Mouse (Mus musculus) liver, embryonic 11.5 days (tissue): Measurements from ENCODE around the gene Sgsh. TPM values are rescaled to one million over a fixed set of nuclear protein-coding genes. Genes with fewer than 3 reads are reported as not detected.

Experiments used
- ATAC-seq: fragments of 200-750 bp; cut with Nextera tagmentation; replicated peaks from 2 replicates; pipeline ENCODE4 v1.8.0; 2017; ENCODE audit warnings: moderate number of reproducible peaks, mild to moderate bottlenecking, moderate TSS enrichment, moderate library complexity; ENCODE audit not compliant: low FRiP score
- DNase-seq: peaks from one replicate; pipeline ENCODE4 v3.0.0-alpha.2; 2017; ENCODE audit warnings: low spot score
- H3K27ac ChIP-seq: fragments of 300-500 bp; sonication (generic); 2 replicates; pipeline ENCODE4 v1.5.1; 2014; ENCODE audit warnings: mild to moderate bottlenecking, low read depth, low read length, control low read depth
- H3K27me3 ChIP-seq: fragments of 300-500 bp; sonication (generic); replicated peaks from 2 replicates; pipeline ENCODE4 v1.6.1; 2014; ENCODE audit warnings: low read length, mixed read lengths; ENCODE audit not compliant: control insufficient read depth, insufficient read depth
- H3K36me3 ChIP-seq: fragments of 300-500 bp; sonication (generic); 2 replicates; pipeline ENCODE4 v1.6.1; 2014; ENCODE audit warnings: mild to moderate bottlenecking, low read length, moderate library complexity, mixed read lengths; ENCODE audit not compliant: control insufficient read depth, insufficient read depth
- H3K4me1 ChIP-seq: fragments of 300-500 bp; sonication (generic); replicated peaks from 2 replicates; pipeline ENCODE4 v1.6.1; 2014; ENCODE audit warnings: low read length, mixed read lengths; ENCODE audit not compliant: control insufficient read depth, insufficient read depth
- H3K4me2 ChIP-seq: fragments of 300-500 bp; sonication (generic); 2 replicates; pipeline ENCODE4 v1.6.1; 2014; ENCODE audit warnings: mild to moderate bottlenecking, control low read depth, moderate library complexity
- H3K4me3 ChIP-seq: fragments of 300-500 bp; sonication (generic); 2 replicates; pipeline ENCODE4 v1.5.1; 2014; ENCODE audit warnings: low read depth, low read length, control low read depth
- H3K9ac ChIP-seq: fragments of 300-500 bp; sonication (generic); 2 replicates; pipeline ENCODE4 v1.6.1; 2014; ENCODE audit warnings: low read depth, low read length, control low read depth
- H3K9me3 ChIP-seq: fragments of 300-500 bp; sonication (generic); 2 replicates; pipeline ENCODE4 v1.6.1; 2016; ENCODE audit warnings: low read length, inconsistent platforms, mixed read lengths; ENCODE audit not compliant: control insufficient read depth
- WGBS: fragments of 180-500 bp; shearing (Covaris S2); extraction: QIAGEN DNeasy Blood & Tissue Kit; methylation state at CpG from one replicate; pipeline ENCODE4 v1.1.7; 2014; 5-methylcytosine and 5-hydroxymethylcytosine counted together
- polyA plus RNA-seq: library from polyadenylated mRNA; unstranded; fragments of >200 nt; fragmentation: Nextera tagmentation; extraction: Ambion mirVana; gene quantifications from 2 replicates; pipeline ENCODE4 v1.2.1, GENCODE M21; 2014

Gene Sgsh
- polyA plus RNA-seq, 1 experiment from 2014 or later = 4.4 TPM

DNA sequence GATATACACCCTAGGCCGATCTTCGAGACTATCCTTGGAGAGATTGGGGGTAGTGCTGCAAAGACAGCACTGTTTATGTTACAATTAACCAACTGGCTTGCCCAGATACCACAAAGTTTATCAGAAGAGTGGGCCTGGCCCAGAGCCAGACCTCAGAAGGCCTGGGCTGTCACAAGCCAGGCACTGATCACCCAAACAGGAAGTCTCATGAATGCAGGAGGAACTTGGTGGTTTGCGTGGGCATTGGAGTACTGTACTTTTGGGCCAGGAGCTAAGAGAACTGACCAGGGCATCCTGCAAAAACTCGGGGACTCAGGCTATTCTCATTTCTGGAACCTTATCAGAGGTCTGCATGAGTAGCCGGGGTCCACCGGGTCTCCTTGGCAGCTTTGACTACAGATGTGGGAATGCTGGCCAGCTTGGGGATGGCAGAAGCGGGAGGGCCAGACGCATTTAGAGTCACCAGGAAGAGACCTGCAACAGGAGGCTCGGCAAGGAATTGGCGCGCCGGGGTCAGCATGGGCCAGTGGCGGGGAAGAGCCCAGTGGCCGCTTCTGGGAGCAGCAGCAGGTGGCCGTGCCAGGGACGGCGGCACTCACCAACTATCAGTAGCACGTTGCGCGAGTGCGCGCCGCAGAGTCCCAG is 416 bp downstream of the Sgsh start:
- Histone ChIP-seq H3K27ac (peak overlapping the region; percentile 83), H3K4me2 (peak overlapping the region; percentile 98), H3K9me3 (no peaks in the 10 kb centered on the region), H3K4me3 (peak overlapping the region; percentile 82), H3K27me3 (0 out of 2 replicates have a peak, but pooled peaks cover 3% of the 10 kb centered on the region), H3K9ac (peak overlapping the region; percentile 84), H3K4me1 (peaks cover 17% of the 10 kb centered on the region), H3K36me3 (no peaks in the 10 kb centered on the region)
- ATAC-seq (peak; percentile 79), DNase-seq (peak; percentile 69)
- WGBS = 2% methylated on average over 23 of the region's 23 CpGs

DNA sequence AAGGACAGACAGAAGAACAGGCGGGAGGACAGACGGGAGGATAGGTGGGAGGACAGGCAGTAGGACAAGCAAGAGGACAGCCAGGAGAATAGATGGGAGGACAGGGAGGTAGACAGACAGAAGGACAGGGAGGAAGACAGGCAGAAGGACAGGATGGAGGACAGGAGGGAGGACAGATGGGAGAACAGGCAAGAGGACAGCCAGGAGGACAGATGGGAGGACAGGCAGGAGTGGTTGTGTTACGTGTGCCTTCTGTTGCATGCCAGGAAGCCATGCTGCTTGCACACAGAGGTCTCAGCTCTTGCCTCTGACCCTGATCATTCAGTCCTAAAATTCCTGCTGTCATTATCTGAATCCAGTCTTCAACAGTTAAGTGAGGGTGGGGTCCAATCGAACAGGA is 1.4 kb downstream of the Sgsh start:
- no peaks in the 10 kb centered on the region for H3K9me3 ChIP-seq
- DNase-seq (no peak), ATAC-seq (no peak)
- H3K4me2 ChIP-seq = peak overlapping the region; percentile 98
- 0 out of 2 replicates have a peak, but pooled peaks cover 3% of the 10 kb centered on the region for H3K27me3 ChIP-seq
- no peak overlapping the region for H3K4me3 ChIP-seq
- H3K36me3 ChIP-seq = no peaks in the 10 kb centered on the region
- H3K9ac ChIP-seq = no peak overlapping the region
- 74% methylated on average over 4 of the region's 4 CpGs for WGBS
- H3K27ac ChIP-seq = no peak overlapping the region
- H3K4me1 ChIP-seq = peaks cover 17% of the 10 kb centered on the region

DNA sequence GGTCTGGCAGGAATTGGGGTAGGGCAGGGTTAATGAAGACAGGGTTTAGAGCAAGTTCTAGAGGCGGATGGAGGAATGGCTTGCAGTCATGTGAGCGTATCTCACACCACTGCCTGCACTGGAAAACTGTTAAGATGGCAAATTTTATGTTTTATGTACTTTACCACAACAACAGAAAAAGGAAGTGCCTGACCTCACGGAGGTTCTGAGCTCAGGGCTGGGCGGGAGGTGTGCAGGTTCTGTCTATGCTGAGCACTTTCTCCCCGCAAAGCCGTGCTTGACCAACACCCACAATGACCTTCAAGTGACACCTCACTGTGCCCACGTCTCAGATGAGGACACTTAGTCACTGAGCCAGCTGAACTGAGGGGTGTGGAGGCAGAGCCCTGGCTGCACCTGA is 3.2 kb downstream of the Sgsh start:
- Histone ChIP-seq H3K27me3 (0 out of 2 replicates have a peak, but pooled peaks cover 3% of the 10 kb centered on the region), H3K9ac (no peak overlapping the region), H3K36me3 (no peaks in the 10 kb centered on the region), H3K9me3 (no peaks in the 10 kb centered on the region), H3K27ac (no peak overlapping the region), H3K4me1 (peaks cover 17% of the 10 kb centered on the region), H3K4me3 (no peak overlapping the region), H3K4me2 (no peak overlapping the region)
- WGBS = 60% methylated on average over 7 of the region's 7 CpGs
- DNase-seq (no peak), ATAC-seq (no peak)

DNA sequence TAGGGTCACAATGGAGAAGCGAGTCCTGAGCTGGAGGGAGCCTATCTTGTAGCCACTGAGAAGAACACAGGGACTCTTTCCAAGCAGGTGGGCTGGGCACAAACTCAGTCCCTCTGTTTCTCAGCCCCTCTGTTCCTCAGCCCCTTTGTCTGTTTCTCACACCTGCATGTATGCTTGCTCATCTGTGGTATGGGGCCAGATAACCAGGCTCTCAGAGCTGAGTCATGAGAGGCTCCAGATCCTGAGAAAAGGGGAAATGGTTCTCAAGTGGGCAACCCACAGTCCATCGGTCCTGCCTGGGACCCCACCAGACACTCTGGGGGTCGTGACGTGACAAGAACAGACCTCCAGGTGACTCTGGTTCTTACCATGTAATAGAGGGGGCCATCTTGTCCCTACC is 8.2 kb downstream of the Sgsh start:
- Histone ChIP-seq H3K4me3 (no peak overlapping the region), H3K4me1 (peaks cover 4% of the 10 kb centered on the region; the same call in 1 of the 2 replicates), H3K4me2 (no peak overlapping the region), H3K27me3 (no peaks in the 10 kb centered on the region), H3K9ac (no peak overlapping the region), H3K36me3 (0 out of 2 replicates have a peak, but pooled peaks cover 3% of the 10 kb centered on the region), H3K27ac (no peak overlapping the region), H3K9me3 (no peaks in the 10 kb centered on the region)
- ATAC-seq (no peak), DNase-seq (no peak)
- 58% methylated on average over 4 of the region's 4 CpGs for WGBS

DNA sequence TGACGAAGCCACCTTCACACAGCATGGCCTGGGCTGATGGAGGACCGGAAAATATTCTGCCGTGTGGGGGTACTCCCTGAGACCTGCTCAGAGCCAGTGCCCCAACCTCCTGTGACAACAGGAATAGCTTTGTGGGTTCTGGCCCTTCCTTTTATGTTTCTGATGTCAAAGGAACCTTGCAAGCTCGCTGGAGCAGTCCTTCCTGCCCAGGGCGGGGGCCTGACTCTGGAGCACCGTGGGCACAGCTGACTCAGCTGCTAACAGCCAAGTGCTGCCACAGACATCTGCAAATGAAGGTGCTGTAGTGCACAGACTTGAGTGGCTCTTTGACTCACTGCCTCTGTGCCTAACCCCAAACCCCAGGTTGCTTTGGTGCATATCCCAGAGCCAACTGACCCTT is 10.5 kb downstream of the Sgsh start:
- Histone ChIP-seq H3K4me2 (no peak overlapping the region), H3K9ac (no peak overlapping the region), H3K9me3 (no peaks in the 10 kb centered on the region), H3K4me3 (no peak overlapping the region), H3K27ac (no peak overlapping the region), H3K36me3 (0 out of 2 replicates have a peak, but pooled peaks cover 3% of the 10 kb centered on the region), H3K27me3 (no peaks in the 10 kb centered on the region), H3K4me1 (peaks cover 4% of the 10 kb centered on the region; the same call in 1 of the 2 replicates)
- no peak for DNase-seq
- 59% methylated on average over 6 of the region's 6 CpGs for WGBS
- no peak for ATAC-seq

DNA sequence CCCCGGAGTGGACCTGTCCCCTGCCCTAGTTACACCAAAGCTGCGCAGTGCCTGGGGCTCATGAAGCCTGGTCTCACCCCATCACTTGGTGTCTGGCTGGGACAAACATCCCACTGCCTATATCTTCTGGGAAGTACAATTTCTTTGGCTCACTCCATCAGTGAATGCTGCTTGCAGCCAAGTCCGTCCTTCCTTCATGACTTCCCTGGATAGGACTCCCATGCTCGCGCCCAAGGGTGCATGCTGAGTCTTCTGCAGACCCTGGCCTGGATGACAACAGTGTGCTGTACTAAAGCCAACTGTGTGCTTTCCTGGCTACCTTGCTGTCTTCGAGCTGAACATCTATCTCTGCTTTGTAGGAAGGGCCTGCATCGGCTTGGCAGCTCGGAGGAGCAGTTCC is 11.2 kb downstream of the Sgsh start:
- peaks cover 4% of the 10 kb centered on the region; the same call in 1 of the 2 replicates for H3K4me1 ChIP-seq
- H3K4me2 ChIP-seq = no peak overlapping the region
- H3K4me3 ChIP-seq = no peak overlapping the region
- H3K27ac ChIP-seq = no peak overlapping the region
- H3K36me3 ChIP-seq = 0 out of 2 replicates have a peak, but pooled peaks cover 3% of the 10 kb centered on the region
- H3K9ac ChIP-seq = no peak overlapping the region
- DNase-seq = no peak
- no peaks in the 10 kb centered on the region for H3K27me3 ChIP-seq
- ATAC-seq = no peak
- 84% methylated on average over 8 of the region's 8 CpGs for WGBS
- no peaks in the 10 kb centered on the region for H3K9me3 ChIP-seq

DNA sequence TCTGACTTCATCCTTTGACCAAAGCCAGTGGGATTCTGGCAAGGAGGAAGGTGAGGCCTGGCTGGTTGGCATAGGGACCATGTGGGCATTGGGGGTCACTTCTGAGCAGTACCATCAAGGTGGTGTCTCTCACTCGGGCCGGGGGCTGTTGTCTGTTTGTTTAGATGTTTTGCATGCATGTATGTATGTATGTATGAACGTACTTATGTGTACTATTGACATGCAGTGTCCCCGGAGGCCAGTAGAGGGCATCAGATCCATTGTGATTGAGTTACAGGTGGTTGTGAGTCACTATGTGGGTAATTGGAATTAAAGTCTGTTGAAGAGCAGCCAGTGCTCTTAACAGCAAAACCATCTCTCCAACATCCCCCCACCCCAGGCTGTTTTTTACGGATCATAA is 15.7 kb downstream of the Sgsh start:
- Histone ChIP-seq H3K9ac (no peak overlapping the region), H3K36me3 (no peaks in the 10 kb centered on the region)
- ATAC-seq = no peak

DNA sequence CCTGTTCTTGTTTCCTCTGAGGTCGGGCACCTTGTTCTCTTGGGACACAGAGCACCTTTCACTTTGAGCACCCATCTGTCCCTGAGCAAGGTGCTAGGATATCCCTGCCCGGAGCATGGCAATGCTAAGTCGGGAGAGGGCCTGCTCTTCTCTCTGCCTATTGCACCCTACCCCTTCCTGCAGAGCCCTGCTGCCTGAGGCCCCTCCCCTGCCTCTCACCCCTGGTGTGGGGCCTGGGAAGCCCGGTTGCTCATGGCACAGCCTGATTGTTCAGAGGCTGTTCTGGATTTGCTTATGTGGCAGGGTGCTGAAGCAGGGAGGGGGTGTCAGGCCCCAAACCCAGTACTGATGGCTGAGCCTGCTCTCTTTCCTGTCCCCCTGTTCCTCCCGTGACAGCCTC is 16.2 kb downstream of the Sgsh start:
- ATAC-seq = no peak
- WGBS = 40% methylated on average over 5 of the region's 5 CpGs
- H3K27ac ChIP-seq = no peak overlapping the region

More for the DNA sequence above, 15.7 kb downstream of the Sgsh start:
- Histone ChIP-seq H3K4me3 (no peak overlapping the region), H3K27me3 (peaks cover 7% of the 10 kb centered on the region), H3K4me2 (no peak overlapping the region), H3K4me1 (peaks cover 4% of the 10 kb centered on the region; the same call in 1 of the 2 replicates), H3K27ac (no peak overlapping the region), H3K9me3 (no peaks in the 10 kb centered on the region)
- peak; percentile 70 for DNase-seq
- 6% methylated on average over 5 of the region's 5 CpGs for WGBS

More for the DNA sequence above, 16.2 kb downstream of the Sgsh start:
- peaks cover 7% of the 10 kb centered on the region for H3K27me3 ChIP-seq
- H3K9me3 ChIP-seq = no peaks in the 10 kb centered on the region
- H3K4me1 ChIP-seq = peaks cover 4% of the 10 kb centered on the region; the same call in 1 of the 2 replicates
- H3K4me2 ChIP-seq = no peak overlapping the region
- DNase-seq = no peak
- H3K36me3 ChIP-seq = no peaks in the 10 kb centered on the region
- no peak overlapping the region for H3K9ac ChIP-seq
- H3K4me3 ChIP-seq = no peak overlapping the region
